Mouse (Mus musculus) heart, embryonic 14.5 days (tissue): Measurements from ENCODE around the gene Map3k14. TPM values are rescaled to one million over a fixed set of nuclear protein-coding genes. Genes with fewer than 3 reads are reported as not detected.

Experiments
- ATAC-seq: fragments of 200-750 bp; cut with Nextera tagmentation; 2 replicates; pipeline ENCODE4 v1.8.0; 2017; ENCODE audit warnings: low read depth, moderate TSS enrichment; ENCODE audit not compliant: insufficient number of reproducible peaks, insufficient read depth, low FRiP score
- H3K27ac ChIP-seq, 2 experiments: fragments of 200-500 bp in 1 of 2; fragments of 300-500 bp in 1 of 2; sonication (generic) in 1 of 2; replicated peaks in 1 of 2; 2 replicates each; pipeline ENCODE4 v1.5.1; 2012 to 2014; ENCODE audit warnings: low read depth in 2 of 2, low read length in 2 of 2, control low read depth in 1 of 2, mild to moderate bottlenecking in 1 of 2, mixed read lengths in 1 of 2; ENCODE audit not compliant: control insufficient read depth in 1 of 2, insufficient read depth in 1 of 2
- H3K27me3 ChIP-seq: fragments of 300-500 bp; sonication (generic); 2 replicates; pipeline ENCODE4 v1.6.1; 2014; ENCODE audit warnings: mild to moderate bottlenecking, low read length, control low read depth; ENCODE audit not compliant: control insufficient read depth, insufficient read depth
- H3K36me3 ChIP-seq: fragments of 300-500 bp; sonication (generic); 2 replicates; pipeline ENCODE4 v1.6.1; 2014; ENCODE audit warnings: mild to moderate bottlenecking, control low read depth, low read length, mixed read lengths; ENCODE audit not compliant: control insufficient read depth, insufficient read depth
- H3K4me1 ChIP-seq, 2 experiments: fragments of 200-500 bp in 1 of 2; fragments of 300-500 bp in 1 of 2; sonication (generic) in 1 of 2; 2 replicates each; pipeline ENCODE4 v1.6.1; 2012 to 2014; ENCODE audit warnings: low read length in 2 of 2, control low read depth in 1 of 2, mixed read lengths in 1 of 2; ENCODE audit not compliant: control insufficient read depth in 2 of 2, insufficient read depth in 2 of 2
- H3K4me2 ChIP-seq: fragments of 300-500 bp; sonication (generic); 2 replicates; pipeline ENCODE4 v1.6.1; 2014; ENCODE audit warnings: mild to moderate bottlenecking, low read length
- H3K4me3 ChIP-seq, 2 experiments: fragments of 200-500 bp in 1 of 2; fragments of 300-500 bp in 1 of 2; sonication (generic) in 1 of 2; 2 replicates each; pipeline ENCODE4 v1.5.1; 2012 to 2014; ENCODE audit warnings: low read length in 2 of 2, mild to moderate bottlenecking in 2 of 2, control low read depth in 1 of 2, low read depth in 1 of 2, moderate library complexity in 1 of 2; ENCODE audit not compliant: control insufficient read depth in 1 of 2, insufficient read depth in 1 of 2
- H3K9ac ChIP-seq: fragments of 300-500 bp; sonication (generic); 2 replicates; pipeline ENCODE4 v1.6.1; 2014; ENCODE audit warnings: mild to moderate bottlenecking, low read length
- H3K9me3 ChIP-seq: fragments of 300-500 bp; sonication (generic); 2 replicates; pipeline ENCODE4 v1.6.1; 2016; ENCODE audit warnings: low read length, control low read depth; ENCODE audit not compliant: control insufficient read depth
- WGBS: fragments of 180-500 bp; shearing (Covaris S2); extraction: QIAGEN DNeasy Blood & Tissue Kit; methylation state at CpG from one replicate; pipeline ENCODE4 v1.1.7; 2014; 5-methylcytosine and 5-hydroxymethylcytosine counted together
- polyA plus RNA-seq: library from polyadenylated mRNA; unstranded; fragments of >200 nt; fragmentation: Nextera tagmentation; extraction: Ambion mirVana; gene quantifications from 2 replicates; pipeline ENCODE4 v1.2.1, GENCODE M21; 2014

Map3k14 gene
- polyA plus RNA-seq, 1 experiment from 2014 or later, result 1.3 TPM

- no peak for ATAC-seq
- WGBS, result 75% methylated on average over 5 of the region's 5 CpGs
- peaks cover 17 to 23% of the 10 kb centered on the region in 2 experiments for H3K4me1 ChIP-seq
- no peak overlapping the region for H3K4me3 ChIP-seq
- H3K36me3 ChIP-seq, result no peaks in the 10 kb centered on the region
- H3K27ac ChIP-seq, result no peak overlapping the region
- H3K9ac ChIP-seq, result no peak overlapping the region
- H3K4me2 ChIP-seq, result no peak overlapping the region
- no peaks in the 10 kb centered on the region for H3K9me3 ChIP-seq
- no peaks in the 10 kb centered on the region for H3K27me3 ChIP-seq
Observed at GRCm38 (mm10) chr11:103252380-103252779, 14.9 kb downstream of the Map3k14 start.

- WGBS, result 94% methylated on average over 3 of the region's 3 CpGs
- no peak for ATAC-seq
- Histone ChIP-seq H3K27ac (no peak overlapping the region), H3K27me3 (no peaks in the 10 kb centered on the region), H3K9me3 (no peaks in the 10 kb centered on the region), H3K36me3 (no peaks in the 10 kb centered on the region), H3K4me3 (no peak overlapping the region), H3K9ac (no peak overlapping the region), H3K4me2 (no peak overlapping the region), H3K4me1 (peaks cover 32 to 39% of the 10 kb centered on the region in 2 experiments)
Observed at GRCm38 (mm10) chr11:103250324-103250723, 16.9 kb downstream of the Map3k14 start.

GRCm38 (mm10) chr11:103249509-103249908 is 17.8 kb downstream of the Map3k14 start:
- 69% methylated on average over 6 of the region's 6 CpGs for WGBS
- Histone ChIP-seq H3K4me3 (no peak overlapping the region), H3K4me1 (peaks cover 35 to 46% of the 10 kb centered on the region in 2 experiments), H3K27ac (peak overlapping the region in 1 of 2 experiments; percentile 1; a peak in 1 of 4 replicates), H3K4me2 (no peak overlapping the region), H3K9ac (peak overlapping the region; percentile 0; the same call in 1 of the 2 replicates), H3K36me3 (no peaks in the 10 kb centered on the region), H3K9me3 (no peaks in the 10 kb centered on the region), H3K27me3 (no peaks in the 10 kb centered on the region)
- ATAC-seq, result no peak

- Histone ChIP-seq H3K4me2 (no peak overlapping the region), H3K36me3 (no peaks in the 10 kb centered on the region), H3K27me3 (no peaks in the 10 kb centered on the region), H3K9ac (no peak overlapping the region), H3K9me3 (no peaks in the 10 kb centered on the region), H3K27ac (no peak overlapping the region; a peak in 1 of 4 replicates), H3K4me3 (no peak overlapping the region), H3K4me1 (peaks cover 35 to 48% of the 10 kb centered on the region in 2 experiments)
- 69% methylated on average over 5 of the region's 5 CpGs for WGBS
- no peak for ATAC-seq
Observed at GRCm38 (mm10) chr11:103248837-103249236, 18.4 kb downstream of the Map3k14 start.

GRCm38 (mm10) chr11:103247504-103248177 is 19.6 kb downstream of the Map3k14 start:
- H3K4me1 ChIP-seq, result peaks cover 35 to 48% of the 10 kb centered on the region in 2 experiments
- H3K27me3 ChIP-seq, result no peaks in the 10 kb centered on the region
- WGBS, result 31% methylated on average over 11 of the region's 11 CpGs
- ATAC-seq, result peak; percentile 74
- no peaks in the 10 kb centered on the region for H3K36me3 ChIP-seq
- peak overlapping the region; percentile 41 for H3K4me2 ChIP-seq
- no peak overlapping the region for H3K4me3 ChIP-seq
- H3K9me3 ChIP-seq, result no peaks in the 10 kb centered on the region
- peak overlapping the region; percentile 76 for H3K27ac ChIP-seq
- peak overlapping the region; percentile 46; the same call in 1 of the 2 replicates for H3K9ac ChIP-seq

GRCm38 (mm10) chr11:103246731-103247290 is 20.5 kb downstream of the Map3k14 start:
- ATAC-seq, result no peak
- 31% methylated on average over 4 of the region's 4 CpGs for WGBS
- peaks cover 35 to 48% of the 10 kb centered on the region in 2 experiments for H3K4me1 ChIP-seq
- H3K9me3 ChIP-seq, result no peaks in the 10 kb centered on the region
- H3K9ac ChIP-seq, result peak overlapping the region; percentile 38; the same call in 1 of the 2 replicates
- peak overlapping the region; percentile 31 to 73 for H3K27ac ChIP-seq
- no peak overlapping the region for H3K4me3 ChIP-seq
- H3K27me3 ChIP-seq, result no peaks in the 10 kb centered on the region
- peak overlapping the region; percentile 6; the same call in 1 of the 2 replicates for H3K4me2 ChIP-seq
- H3K36me3 ChIP-seq, result no peaks in the 10 kb centered on the region

GRCm38 (mm10) chr11:103246081-103246730 is 21.1 kb downstream of the Map3k14 start:
- WGBS, result 47% methylated on average over 10 of the region's 10 CpGs

More at GRCm38 (mm10) chr11:103246081-103246730, 21.1 kb downstream of the Map3k14 start:
- no peaks in the 10 kb centered on the region for H3K36me3 ChIP-seq
- ATAC-seq, result 0 out of 2 replicates have a peak, but pooled peaks have one; percentile 23
- peak overlapping the region; percentile 34; the same call in 1 of the 2 replicates for H3K9ac ChIP-seq
- peaks cover 35 to 48% of the 10 kb centered on the region in 2 experiments for H3K4me1 ChIP-seq
- H3K9me3 ChIP-seq, result no peaks in the 10 kb centered on the region
- no peak overlapping the region for H3K4me3 ChIP-seq
- peak overlapping the region; percentile 6 for H3K4me2 ChIP-seq
- H3K27ac ChIP-seq, result peak overlapping the region; percentile 31 to 73
- H3K27me3 ChIP-seq, result no peaks in the 10 kb centered on the region
